Mouse (Mus musculus): ENCODE measurements around the gene Prcd. TPM values are rescaled to one million over a fixed set of nuclear protein-coding genes. Genes with fewer than 3 reads are reported as not detected.

Prcd gene
- total RNA-seq (2017): not detected in 2 replicates

DNA sequence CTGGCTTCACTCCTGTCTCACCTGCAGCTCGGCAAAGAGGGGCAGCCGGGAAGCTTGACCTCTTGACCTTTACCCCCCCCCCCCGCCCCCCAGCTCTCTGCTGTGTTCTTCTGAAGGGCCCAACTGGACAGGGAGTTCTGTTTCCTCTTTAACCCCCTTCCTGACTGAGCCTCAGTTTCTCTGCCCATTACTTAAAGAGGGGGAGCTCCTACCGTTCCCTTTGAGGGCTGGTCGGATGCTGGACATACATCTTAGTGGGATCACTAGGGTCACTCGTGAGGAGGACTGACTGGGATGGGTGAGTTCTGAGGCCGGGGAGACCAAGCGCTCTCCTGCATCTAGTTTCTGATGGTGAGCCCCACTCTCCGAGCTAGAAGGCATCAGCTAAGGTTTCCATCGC is at the start of gene Prcd:
Gene Prcd, plus strand, starts transcription at position 301 of the 400 bp plus-strand sequence.
- no peak for ATAC-seq (ENCODE audit: extremely low read depth, insufficient number of reproducible peaks, low FRiP score, poor library complexity, severe bottlenecking)

GRCm38 (mm10) chr11:116604097-116604496 is 49.2 kb upstream of the Prcd start:
- ATAC-seq (ENCODE audit: extremely low read depth, insufficient number of reproducible peaks, low FRiP score, poor library complexity, severe bottlenecking): no peak

DNA sequence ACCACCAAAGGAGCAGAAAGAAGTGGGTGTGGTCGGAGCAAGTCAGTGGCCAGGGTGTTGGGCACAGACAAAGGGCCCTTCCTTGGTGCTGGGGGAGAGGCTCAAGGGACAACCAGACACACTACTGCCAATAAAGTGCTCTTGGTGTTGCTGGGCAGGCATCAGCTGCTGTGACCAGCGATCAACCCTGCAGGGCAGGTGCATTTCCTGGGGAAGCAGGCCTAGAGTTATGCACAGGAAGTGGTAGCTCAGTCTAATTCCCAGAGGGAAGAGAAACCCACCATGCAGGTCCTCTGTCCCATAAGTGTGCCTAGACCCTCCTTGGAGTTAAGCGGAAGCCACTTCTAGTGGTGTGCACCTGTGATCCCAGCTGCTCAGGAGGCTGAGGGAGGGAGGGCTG is 45.6 kb upstream of the Prcd start:
- peak; percentile 6; the same call in 1 of the 2 replicates for ATAC-seq (ENCODE audit: extremely low read depth, insufficient number of reproducible peaks, low FRiP score, poor library complexity, severe bottlenecking)

GRCm38 (mm10) chr11:116609965-116610630 is 43.2 kb upstream of the Prcd start:
- ATAC-seq (ENCODE audit: extremely low read depth, insufficient number of reproducible peaks, low FRiP score, poor library complexity, severe bottlenecking): no peak

- 0 out of 2 replicates have a peak, but pooled peaks have one; percentile 24 for ATAC-seq (ENCODE audit: extremely low read depth, insufficient number of reproducible peaks, low FRiP score, poor library complexity, severe bottlenecking)
Measured at GRCm38 (mm10) chr11:116611168-116611567, 42.2 kb upstream of the Prcd start.

- no peak for ATAC-seq (ENCODE audit: extremely low read depth, insufficient number of reproducible peaks, low FRiP score, poor library complexity, severe bottlenecking)
Measured at GRCm38 (mm10) chr11:116611883-116612282, 41.5 kb upstream of the Prcd start.

DNA sequence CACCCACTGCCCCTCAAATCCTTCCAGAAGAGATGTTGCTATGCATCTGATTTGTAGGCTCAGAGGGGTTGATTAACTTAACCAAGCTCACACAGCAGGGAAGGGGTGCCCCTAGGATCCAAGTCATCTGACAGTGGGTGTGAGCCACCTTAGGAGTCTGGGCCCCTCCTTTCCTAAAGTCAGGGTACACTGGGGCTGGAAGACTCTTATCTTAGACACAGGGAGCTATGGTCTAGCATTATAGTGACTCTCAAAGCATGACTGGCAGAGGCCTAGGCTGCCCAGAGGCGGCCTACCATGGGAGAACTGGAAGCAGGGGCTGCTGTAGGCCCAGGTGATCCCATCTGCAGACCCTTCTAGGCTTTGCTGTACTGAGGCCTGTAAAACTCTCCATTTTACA is 40.8 kb upstream of the Prcd start:
- no peak for ATAC-seq (ENCODE audit: extremely low read depth, insufficient number of reproducible peaks, low FRiP score, poor library complexity, severe bottlenecking)

- ATAC-seq (ENCODE audit: extremely low read depth, insufficient number of reproducible peaks, low FRiP score, poor library complexity, severe bottlenecking): no peak
Measured at GRCm38 (mm10) chr11:116613234-116613633, 40.1 kb upstream of the Prcd start.

DNA sequence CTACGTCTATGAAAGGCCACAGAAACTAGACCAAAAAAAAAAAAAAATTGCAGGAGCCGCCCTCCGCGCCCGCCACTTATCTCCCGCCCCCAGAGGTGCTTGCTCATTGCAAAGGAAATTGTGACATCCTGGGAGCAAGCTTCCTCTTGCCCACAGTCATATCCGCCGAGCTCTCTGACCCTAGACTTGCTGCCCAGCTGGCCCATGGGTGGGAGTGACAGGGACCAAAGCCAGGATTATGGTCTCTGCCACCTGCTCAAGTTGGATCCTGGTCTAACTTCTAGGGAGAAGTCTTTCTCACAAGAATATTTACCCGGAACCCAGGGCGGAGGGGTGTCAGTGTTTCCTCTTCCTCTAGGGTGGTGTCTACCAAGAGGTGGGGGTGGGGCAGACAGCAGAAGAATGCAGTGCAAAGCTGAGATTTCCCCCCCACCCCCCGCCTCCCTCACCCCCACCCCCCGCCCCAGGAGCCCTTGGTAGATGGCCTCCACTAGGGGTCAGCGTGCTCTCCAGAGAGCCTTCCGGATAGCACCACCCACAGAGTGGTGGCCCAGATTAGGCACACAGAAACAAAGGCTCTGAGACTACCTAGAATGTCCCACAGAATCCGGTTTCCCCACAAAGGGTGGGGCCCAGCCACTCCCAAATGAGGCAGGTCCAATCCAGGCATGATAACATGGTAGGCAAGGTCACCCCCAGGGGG is 37.4 kb upstream of the Prcd start:
- ATAC-seq (ENCODE audit: extremely low read depth, insufficient number of reproducible peaks, low FRiP score, poor library complexity, severe bottlenecking): peak; percentile 67

- ATAC-seq (ENCODE audit: extremely low read depth, insufficient number of reproducible peaks, low FRiP score, poor library complexity, severe bottlenecking): peak; percentile 43; the same call in 1 of the 2 replicates
Measured at GRCm38 (mm10) chr11:116616438-116617118, 36.8 kb upstream of the Prcd start.

DNA sequence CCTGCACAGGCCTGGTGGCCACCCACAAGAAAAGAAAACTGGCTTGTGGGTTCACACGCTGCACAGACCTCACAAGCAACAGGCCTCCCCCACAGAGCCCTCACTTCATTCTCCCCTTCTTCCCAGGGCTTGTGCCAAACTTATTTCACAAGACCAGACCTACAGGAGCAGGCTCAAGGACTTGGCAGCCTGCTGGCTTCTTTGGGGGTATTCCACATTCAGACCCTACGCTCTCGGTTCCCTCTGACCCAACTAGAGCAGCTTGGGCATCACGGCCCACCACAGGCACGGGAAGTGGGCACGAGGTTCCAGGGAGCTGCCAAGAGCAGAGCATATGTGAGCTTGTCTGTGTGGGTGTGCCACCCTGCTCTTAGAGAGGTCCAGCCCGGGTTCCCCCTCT is 35.7 kb upstream of the Prcd start:
- ATAC-seq (ENCODE audit: extremely low read depth, insufficient number of reproducible peaks, low FRiP score, poor library complexity, severe bottlenecking): no peak

DNA sequence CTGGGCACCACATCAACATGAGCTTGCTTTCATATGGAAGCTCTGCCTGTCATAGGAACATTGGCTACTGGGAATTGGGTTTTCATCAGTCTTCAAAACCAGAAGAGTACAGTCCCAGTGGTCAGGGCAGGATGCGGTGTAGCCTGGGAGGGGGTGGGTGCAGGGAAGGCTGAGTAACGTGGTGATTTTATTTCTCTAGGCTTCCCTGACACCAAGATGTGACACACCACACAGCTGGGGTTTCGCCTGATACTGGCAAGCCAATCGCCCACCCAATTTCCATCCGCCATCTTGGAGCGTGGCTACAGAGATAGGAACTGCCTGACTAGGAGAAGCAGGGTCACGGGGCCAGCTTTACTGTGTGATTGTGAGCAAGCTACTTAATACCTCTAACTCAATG is 34.7 kb upstream of the Prcd start:
- no peak for ATAC-seq (ENCODE audit: extremely low read depth, insufficient number of reproducible peaks, low FRiP score, poor library complexity, severe bottlenecking)

GRCm38 (mm10) chr11:116619156-116619555 is 34.2 kb upstream of the Prcd start:
- no peak for ATAC-seq (ENCODE audit: extremely low read depth, insufficient number of reproducible peaks, low FRiP score, poor library complexity, severe bottlenecking)

GRCm38 (mm10) chr11:116619561-116619960 is 33.8 kb upstream of the Prcd start:
- no peak for ATAC-seq (ENCODE audit: extremely low read depth, insufficient number of reproducible peaks, low FRiP score, poor library complexity, severe bottlenecking)

DNA sequence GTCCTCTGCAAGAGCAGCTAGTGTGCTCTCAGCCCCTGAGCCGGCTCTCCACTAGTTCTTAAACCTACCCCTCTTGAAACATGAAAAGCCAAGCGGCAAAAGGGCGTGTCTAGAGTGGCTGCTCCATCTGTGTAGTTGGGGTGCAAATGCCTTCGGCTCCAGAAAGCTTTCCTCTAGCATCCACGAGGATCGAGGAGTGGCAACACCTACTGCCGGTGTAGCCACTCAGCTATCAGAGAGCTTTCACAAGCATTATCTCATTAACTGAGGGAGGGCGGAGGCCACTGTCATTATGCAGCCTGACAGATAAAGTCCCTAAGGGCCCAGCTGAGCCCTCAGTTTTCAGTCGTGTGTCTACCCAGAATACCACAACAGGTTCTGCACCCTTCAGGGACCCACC is 33.3 kb upstream of the Prcd start:
- no peak for ATAC-seq (ENCODE audit: extremely low read depth, insufficient number of reproducible peaks, low FRiP score, poor library complexity, severe bottlenecking)

DNA sequence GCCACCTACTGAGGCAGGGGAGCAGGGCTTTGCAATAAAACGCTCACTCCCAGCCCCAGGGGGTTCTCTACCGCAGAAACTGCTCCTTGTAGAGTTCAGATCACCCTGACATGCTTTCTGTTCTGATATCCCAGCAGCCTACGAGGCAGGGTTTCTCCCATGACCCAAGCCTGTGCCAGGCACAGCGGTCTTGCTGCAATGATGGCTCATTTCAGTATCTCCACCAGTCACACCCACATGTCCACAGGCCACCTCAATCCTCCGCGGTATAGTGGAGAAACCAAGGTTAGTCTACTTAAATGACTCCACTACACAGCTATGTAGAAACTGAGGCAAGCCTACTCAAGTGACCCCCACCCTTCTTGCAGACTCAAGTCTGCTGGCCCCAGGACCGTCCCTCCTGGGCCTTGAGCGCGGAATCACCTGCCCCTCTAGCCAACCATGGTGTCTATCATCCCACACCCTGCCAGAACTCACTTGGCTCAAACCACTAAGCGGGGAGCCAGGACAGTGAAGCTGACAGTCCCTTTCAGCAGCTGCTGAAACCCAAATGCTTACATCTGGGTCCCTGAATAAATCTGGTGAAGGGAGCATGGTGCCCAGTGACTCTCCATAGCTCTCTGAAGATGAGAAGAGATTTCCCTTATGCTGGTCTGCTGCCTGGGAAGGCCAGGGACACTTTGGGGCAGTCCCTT is 32.6 kb upstream of the Prcd start:
- no peak for ATAC-seq (ENCODE audit: extremely low read depth, insufficient number of reproducible peaks, low FRiP score, poor library complexity, severe bottlenecking)

GRCm38 (mm10) chr11:116621258-116621704 is 32.1 kb upstream of the Prcd start:
- no peak for ATAC-seq (ENCODE audit: extremely low read depth, insufficient number of reproducible peaks, low FRiP score, poor library complexity, severe bottlenecking)

DNA sequence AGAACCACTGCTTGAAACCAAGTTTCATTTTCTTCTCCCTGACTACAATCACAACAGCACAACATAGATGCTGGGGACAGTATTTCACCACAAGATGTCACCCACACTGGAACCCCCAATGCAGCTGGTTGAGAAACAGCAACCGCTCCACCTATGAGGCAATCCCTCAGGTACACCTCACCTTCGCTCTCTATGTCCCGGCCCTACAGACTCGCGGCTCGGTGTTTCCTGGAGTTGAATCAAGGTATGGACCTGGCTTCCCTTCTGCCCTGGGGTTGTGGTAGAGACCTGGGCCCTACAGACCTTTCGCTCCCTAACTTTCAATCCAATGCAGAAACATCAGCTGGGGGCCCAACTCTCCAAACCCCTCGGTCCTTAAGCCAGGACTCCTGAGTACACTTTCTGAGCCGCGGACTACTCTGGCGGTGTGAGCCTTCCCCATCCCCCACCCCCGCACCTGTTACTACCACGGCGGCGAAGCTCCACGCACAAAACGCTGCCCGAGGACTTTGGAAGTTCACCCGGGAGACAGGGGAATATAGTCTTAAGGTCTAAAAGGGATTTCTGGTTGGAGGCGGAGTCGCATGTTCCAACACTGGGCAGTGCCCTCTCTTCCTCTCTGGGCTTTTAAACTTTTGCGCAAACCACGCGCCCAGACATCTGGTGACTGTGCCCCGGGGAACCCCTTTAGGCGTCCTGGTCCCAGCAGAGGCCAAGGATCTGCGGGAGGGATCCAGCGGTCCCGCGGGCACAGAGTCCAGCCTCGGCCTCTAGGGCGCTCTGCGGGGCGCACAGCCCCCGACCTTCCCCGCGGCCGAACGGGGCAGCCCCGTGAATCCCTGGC is 29.8 kb upstream of the Prcd start:
- ATAC-seq (ENCODE audit: extremely low read depth, insufficient number of reproducible peaks, low FRiP score, poor library complexity, severe bottlenecking): no peak

Data from neutrophil, adult 5-6 weeks (primary cell).